Mouse (Mus musculus): Measurements from ENCODE around the gene Mapk6.

Mapk6 gene

DNA sequence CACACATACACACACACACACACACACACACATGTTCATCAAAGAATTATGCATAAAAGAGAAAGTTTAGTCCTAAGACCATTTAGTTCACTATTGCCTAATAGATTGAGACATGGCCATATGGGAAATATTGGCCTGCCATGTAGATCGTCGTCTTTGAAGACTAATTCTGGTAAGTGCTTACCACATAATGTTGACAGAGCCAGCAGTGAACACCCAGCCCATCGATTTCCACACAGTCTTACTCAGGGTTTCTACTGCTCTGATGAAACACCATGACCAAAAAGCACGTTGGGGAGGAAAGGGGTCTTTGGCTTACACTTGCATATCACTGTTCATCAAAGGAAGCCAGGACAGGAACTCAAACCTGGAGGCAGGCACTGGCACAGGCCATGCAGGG, 67.4 kb downstream of the Mapk6 start:
- no peaks in the 10 kb centered on the region for H3K36me3 ChIP-seq (ENCODE audit: control insufficient read depth, insufficient read depth, low read length, poor library complexity, severe bottlenecking)
- no peak for DNase-seq (ENCODE audit: low read depth, low spot score)
- H3K27me3 ChIP-seq (ENCODE audit: control insufficient read depth, insufficient read depth, low read length, poor library complexity, severe bottlenecking), result no peaks in the 10 kb centered on the region; the same call in 1 of the 2 replicates

DNA sequence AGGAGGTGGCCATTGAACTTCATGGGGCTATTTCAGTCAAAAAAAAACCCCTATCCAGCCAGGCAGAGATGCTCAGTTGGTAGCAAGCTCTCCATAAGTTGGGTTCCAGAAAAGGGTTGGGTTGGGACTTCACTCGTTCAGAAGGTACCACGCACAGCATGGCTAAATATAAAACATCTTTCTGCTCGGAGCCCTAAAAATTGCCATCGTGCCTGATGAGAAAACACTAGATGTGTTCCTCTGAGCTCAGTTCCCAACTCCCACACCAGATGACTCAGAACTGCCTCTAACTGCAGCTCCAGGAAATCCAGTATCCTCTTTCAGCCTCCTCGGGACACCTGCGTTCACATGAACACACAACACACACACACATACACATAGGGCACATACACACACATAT, 71.8 kb downstream of the Mapk6 start:
- H3K27me3 ChIP-seq (ENCODE audit: control insufficient read depth, insufficient read depth, low read length, poor library complexity, severe bottlenecking), result no peaks in the 10 kb centered on the region
- DNase-seq (ENCODE audit: low read depth, low spot score), result no peak

DNA sequence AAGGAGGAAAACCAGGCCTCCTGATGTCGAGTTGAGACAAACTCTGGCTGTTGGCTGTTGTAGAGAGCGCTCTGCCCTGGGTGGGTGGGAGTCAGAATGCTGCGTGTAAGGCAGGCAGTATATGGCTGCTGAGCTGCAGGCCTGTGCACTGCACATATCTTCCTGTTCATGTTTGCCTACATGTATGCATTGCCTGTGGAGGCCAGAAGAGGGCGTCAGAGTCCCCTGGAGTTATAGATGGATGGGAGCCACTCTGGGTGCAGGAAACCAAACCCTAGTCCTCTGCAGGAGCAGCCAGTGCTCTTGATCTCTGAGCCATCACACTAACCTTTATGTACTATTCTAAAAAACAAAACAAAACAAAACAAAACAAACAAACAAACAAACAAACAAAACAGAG, 75.4 kb downstream of the Mapk6 start:
- Histone ChIP-seq H3K36me3 (ENCODE audit: control insufficient read depth, insufficient read depth, low read length, poor library complexity, severe bottlenecking) (no peaks in the 10 kb centered on the region), H3K27me3 (ENCODE audit: control insufficient read depth, insufficient read depth, low read length, poor library complexity, severe bottlenecking) (no peaks in the 10 kb centered on the region)
- no peak for DNase-seq (ENCODE audit: low read depth, low spot score)

More for the DNA sequence above, 71.8 kb downstream of the Mapk6 start:
- no peaks in the 10 kb centered on the region for H3K36me3 ChIP-seq (ENCODE audit: control insufficient read depth, insufficient read depth, low read length, poor library complexity, severe bottlenecking)

DNA sequence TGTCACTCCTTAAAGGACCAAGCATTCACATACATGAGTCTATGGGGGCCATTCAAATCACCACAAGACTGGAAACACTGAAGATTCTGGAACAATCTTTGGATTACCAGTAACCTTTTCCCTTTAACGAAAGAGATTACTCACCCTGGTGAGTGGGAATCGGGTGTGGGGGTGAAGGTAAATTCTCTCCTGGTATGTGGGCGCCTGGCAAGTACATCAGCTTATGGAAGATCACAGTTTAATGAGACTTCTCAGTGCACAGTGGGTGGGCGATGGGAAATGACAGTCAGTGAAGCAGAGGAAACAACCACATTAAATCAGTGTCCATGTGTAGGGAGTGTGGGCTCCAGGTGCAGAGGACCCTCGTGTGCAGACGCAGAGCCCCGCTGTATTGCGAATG, 79.0 kb downstream of the Mapk6 start:
- no peaks in the 10 kb centered on the region for H3K27me3 ChIP-seq (ENCODE audit: control insufficient read depth, insufficient read depth, low read length, poor library complexity, severe bottlenecking)
- H3K36me3 ChIP-seq (ENCODE audit: control insufficient read depth, insufficient read depth, low read length, poor library complexity, severe bottlenecking), result no peaks in the 10 kb centered on the region
- no peak for DNase-seq (ENCODE audit: low read depth, low spot score)

DNA sequence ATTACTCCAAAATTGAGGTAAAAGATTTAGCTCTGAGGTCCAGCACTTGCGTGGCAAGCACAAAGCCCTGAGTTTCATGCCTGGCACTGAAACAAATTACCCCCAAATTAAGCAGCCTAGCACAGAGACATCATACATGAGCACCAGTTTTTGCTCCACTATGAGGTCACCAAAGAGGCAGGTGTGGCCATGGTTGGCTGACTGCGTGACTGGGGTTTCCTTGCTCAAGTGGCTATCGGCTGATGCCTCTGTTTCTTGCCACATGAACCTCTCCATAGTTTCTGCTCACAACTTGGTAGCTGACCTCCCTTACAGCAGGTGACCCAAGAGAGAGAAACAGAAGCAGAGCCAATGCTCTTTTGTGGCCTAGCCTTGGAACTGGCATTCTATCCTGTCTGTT, 81.8 kb downstream of the Mapk6 start:
- Histone ChIP-seq H3K36me3 (ENCODE audit: control insufficient read depth, insufficient read depth, low read length, poor library complexity, severe bottlenecking) (no peaks in the 10 kb centered on the region), H3K27me3 (ENCODE audit: control insufficient read depth, insufficient read depth, low read length, poor library complexity, severe bottlenecking) (no peaks in the 10 kb centered on the region)
- DNase-seq (ENCODE audit: low read depth, low spot score), result peak; percentile 37

DNA sequence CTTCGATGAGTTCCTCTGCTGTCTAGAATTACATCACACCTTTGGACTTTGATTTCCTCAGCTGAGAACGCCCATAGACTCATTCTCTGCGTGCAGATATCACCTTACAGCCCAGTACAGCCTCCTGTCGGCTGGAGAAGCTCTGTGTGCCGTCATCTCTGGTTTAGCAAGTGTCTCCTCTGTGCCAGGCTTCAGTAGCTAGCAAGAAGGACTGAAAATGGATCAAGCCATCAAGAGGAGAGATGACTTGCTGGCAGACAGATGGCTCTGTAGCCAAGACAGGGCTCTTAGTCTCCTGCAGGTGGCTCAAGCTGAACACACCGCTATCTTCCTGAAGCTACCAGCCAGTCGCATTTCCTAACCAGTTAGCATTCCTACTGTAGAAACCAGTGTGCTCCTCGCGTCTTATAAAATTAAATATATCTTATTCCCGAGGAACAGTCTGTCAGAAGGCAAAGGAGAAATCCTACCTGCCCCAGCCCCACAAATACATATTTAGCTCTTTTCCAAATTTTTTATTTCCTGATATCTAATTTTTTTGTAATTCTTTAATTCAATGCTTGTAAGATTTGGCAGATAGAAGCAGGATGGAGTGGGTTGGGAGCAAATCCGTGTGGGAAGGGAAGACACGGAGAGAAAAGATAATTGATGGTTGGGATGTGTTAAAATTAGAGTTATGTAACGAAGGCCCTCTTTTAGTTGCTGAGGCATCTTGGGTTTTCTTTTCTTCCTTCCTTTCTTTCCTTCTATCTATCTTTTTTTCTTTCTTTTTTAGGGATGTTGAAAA, 87.5 kb downstream of the Mapk6 start:
- no peak for DNase-seq (ENCODE audit: low read depth, low spot score)
- H3K36me3 ChIP-seq (ENCODE audit: control insufficient read depth, insufficient read depth, low read length, poor library complexity, severe bottlenecking), result no peaks in the 10 kb centered on the region
- H3K27me3 ChIP-seq (ENCODE audit: control insufficient read depth, insufficient read depth, low read length, poor library complexity, severe bottlenecking), result no peaks in the 10 kb centered on the region

DNA sequence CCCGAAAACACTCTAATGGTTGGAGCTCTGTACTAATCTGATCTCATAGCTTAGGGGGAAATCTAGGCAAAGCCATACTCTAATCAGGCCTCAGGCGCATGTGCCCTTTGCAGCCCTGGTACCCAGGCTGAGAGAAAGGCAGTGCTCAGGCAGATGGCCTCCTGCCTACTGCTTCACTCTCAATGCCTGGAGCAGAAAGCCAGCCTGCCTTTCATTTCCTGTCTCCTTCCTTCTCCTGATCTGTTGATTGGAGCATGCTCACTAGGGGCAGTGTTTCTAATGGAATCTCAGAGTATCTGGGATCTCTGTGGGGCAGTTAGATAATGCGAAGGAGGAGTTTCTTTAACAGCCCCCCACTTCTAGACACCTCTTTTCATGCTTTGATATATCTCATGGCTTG, 90.4 kb downstream of the Mapk6 start:
- no peak for DNase-seq (ENCODE audit: low read depth, low spot score)
- H3K27me3 ChIP-seq (ENCODE audit: control insufficient read depth, insufficient read depth, low read length, poor library complexity, severe bottlenecking), result no peaks in the 10 kb centered on the region
- no peaks in the 10 kb centered on the region for H3K36me3 ChIP-seq (ENCODE audit: control insufficient read depth, insufficient read depth, low read length, poor library complexity, severe bottlenecking)
